In the genomic region with DNA sequence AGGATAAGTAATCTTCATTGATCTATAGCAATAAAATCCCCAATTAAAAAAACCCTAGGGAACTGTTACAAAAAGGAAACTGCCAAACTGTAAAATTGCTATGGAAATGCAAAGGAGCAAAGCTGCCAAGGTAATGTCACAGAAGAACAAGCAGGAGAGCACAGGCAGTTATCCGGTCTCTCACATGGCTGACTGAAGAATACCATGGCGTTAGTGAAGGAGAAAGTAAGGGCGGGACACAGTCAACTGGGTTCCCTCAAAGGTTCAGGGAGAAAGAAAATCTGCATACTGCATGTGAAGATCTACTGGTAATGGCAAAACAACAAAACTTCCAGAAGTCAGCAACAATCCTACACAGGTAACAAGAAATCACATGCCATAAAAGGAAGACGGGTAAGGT, we compare ENCODE assay signal across 18 mouse cellular contexts.
"Had no signal": no experiment of that assay in that cellular context is flagged by ENCODE, and none has a peak within 500 bp of the region (broad histone marks: within the 10 kb centered on the region; RNA-seq: fewer than 3 reads in every experiment).

No protein-coding gene starts in this region.

- H3K9ac ChIP-seq: limb, embryonic 12.5 days; limb, embryonic 15.5 days; liver, embryonic 14.5 days; liver, postnatal 0 days; lung, embryonic 14.5 days; midbrain, embryonic 13.5 days had no signal

- H3K9me3 ChIP-seq: limb, embryonic 12.5 days; limb, embryonic 15.5 days; megakaryocyte, embryonic 14.5 days; midbrain, embryonic 10.5 days; midbrain, embryonic 13.5 days had no signal

- H3K4me3 ChIP-seq: left cerebral cortex, adult 2 months; limb, embryonic 12.5 days; limb, embryonic 15.5 days; megakaryocyte, embryonic 14.5 days; midbrain, embryonic 10.5 days; midbrain, embryonic 13.5 days had no signal

- H3K27ac ChIP-seq: hindbrain, postnatal 0 days; left cerebral cortex, adult 2 months; limb, embryonic 12.5 days; limb, embryonic 15.5 days; liver, embryonic 14.5 days; midbrain, embryonic 10.5 days; midbrain, embryonic 13.5 days had no signal

- H3K4me2 ChIP-seq: limb, embryonic 12.5 days; limb, embryonic 15.5 days; liver, embryonic 11.5 days; lung, embryonic 14.5 days; midbrain, embryonic 13.5 days had no signal

- DNase-seq: layer of hippocampus, postnatal 36 days; liver, postnatal 0 days; lung, embryonic 14.5 days; lung, postnatal 36 days; thymus, adult 18-20 months; thymus, postnatal 36 days had no signal

- H3K36me3 ChIP-seq: limb, embryonic 12.5 days; limb, embryonic 15.5 days; midbrain, embryonic 10.5 days; midbrain, embryonic 13.5 days had no signal

- H3K27me3 ChIP-seq: limb, embryonic 12.5 days; limb, embryonic 15.5 days; megakaryocyte, embryonic 14.5 days; midbrain, embryonic 13.5 days had no signal

- ATAC-seq: hindbrain, postnatal 0 days; inflammation-experienced regulatory T-cells, adult 6 months; intestine, postnatal 0 days; liver, postnatal 0 days; lung, postnatal 0 days; midbrain, embryonic 13.5 days had no signal
